Mouse (Mus musculus): ENCODE results near the gene Lrr1.

Gene Lrr1

GRCm38 (mm10) chr12:69163586-69163985 lies 5.0 kb upstream of the Lrr1 start:
- 89% methylated on average over 4 of the region's 4 CpGs for WGBS

GRCm38 (mm10) chr12:69164904-69165303 lies 3.7 kb upstream of the Lrr1 start:
- WGBS: 61% methylated on average over 3 of the region's 3 CpGs

GRCm38 (mm10) chr12:69166861-69167581 lies 1.6 kb upstream of the Lrr1 start:
- WGBS: 73% methylated on average over 8 of the region's 8 CpGs

GRCm38 (mm10) chr12:69167656-69168460 lies 756 bp upstream of the Lrr1 start:
- WGBS: 7% methylated on average over 18 of the region's 18 CpGs

GRCm38 (mm10) chr12:69171307-69171706 lies 2.7 kb downstream of the Lrr1 start:
- 94% methylated on average over 2 of the region's 2 CpGs for WGBS

GRCm38 (mm10) chr12:69175975-69176374 lies 7.4 kb downstream of the Lrr1 start:
- 98% methylated on average over 3 of the region's 3 CpGs for WGBS

GRCm38 (mm10) chr12:69177526-69177925 lies 8.9 kb downstream of the Lrr1 start:
- WGBS: 67% methylated on average over 3 of the region's 3 CpGs

- WGBS: 78% methylated on average over 12 of the region's 12 CpGs
Measured at GRCm38 (mm10) chr12:69179371-69179770, 10.8 kb downstream of the Lrr1 start.

GRCm38 (mm10) chr12:69181800-69182199 lies 13.2 kb downstream of the Lrr1 start:
- WGBS: 87% methylated on average over 4 of the region's 4 CpGs

- under 1% methylated on average over 83 of the region's 84 CpGs for WGBS
Measured at GRCm38 (mm10) chr12:69183583-69184308, 15.1 kb downstream of the Lrr1 start, which contains the start of the genes Rpl36al and Mgat2. Gene Rpl36al, minus strand, starts transcription at chr12:69184083. Gene Mgat2, plus strand, starts transcription at chr12:69184157.

- WGBS: under 1% methylated on average over 86 of the region's 86 CpGs
Measured at GRCm38 (mm10) chr12:69184342-69185295, 16.0 kb downstream of the Lrr1 start.

- 65% methylated on average over 7 of the region's 7 CpGs for WGBS
Measured at GRCm38 (mm10) chr12:69185371-69185770, 16.8 kb downstream of the Lrr1 start.

- 59% methylated on average over 5 of the region's 5 CpGs for WGBS
Measured at GRCm38 (mm10) chr12:69186811-69187471, 18.3 kb downstream of the Lrr1 start.

GRCm38 (mm10) chr12:69190074-69190473 lies 21.5 kb downstream of the Lrr1 start:
- WGBS: 84% methylated on average over 9 of the region's 9 CpGs

- 100% methylated on average over 1 of the region's 1 CpGs for WGBS
Measured at GRCm38 (mm10) chr12:69190522-69190921, 21.9 kb downstream of the Lrr1 start.

- WGBS: 91% methylated on average over 5 of the region's 5 CpGs
Measured at GRCm38 (mm10) chr12:69191396-69191795, 22.8 kb downstream of the Lrr1 start.

- 90% methylated on average over 2 of the region's 2 CpGs for WGBS
Measured at GRCm38 (mm10) chr12:69192637-69193036, 24.0 kb downstream of the Lrr1 start.

GRCm38 (mm10) chr12:69196444-69197377 lies 28.1 kb downstream of the Lrr1 start, which contains the start of gene Gm49383:
Gene Gm49383, minus strand, starts transcription at chr12:69197104.
- WGBS: under 1% methylated on average over 75 of the region's 75 CpGs
